Mouse (Mus musculus) cortical plate, adult 2 months (tissue): ENCODE measurements around the gene Mllt10.

Experiments used
- CTCF ChIP-seq: fragments of 200-500 bp; IDR thresholded peaks from 2 replicates; pipeline ENCODE4 v1.5.1; 2011; ENCODE audit warnings: mild to moderate bottlenecking, control low read depth, low read length; ENCODE audit not compliant: insufficient read depth; ENCODE audit errors: extremely low read depth
- POLR2A ChIP-seq: fragments of 200-500 bp; IDR thresholded peaks from 2 replicates; pipeline ENCODE4 v1.6.1; 2011; ENCODE audit warnings: mild to moderate bottlenecking, low read length, control low read depth; ENCODE audit not compliant: insufficient read depth; ENCODE audit errors: extremely low read depth

GRCm38 (mm10) chr2:18116432-18116831 lies 61.4 kb downstream of the Mllt10 start:
- no peak for TF ChIP-seq CTCF
- TF ChIP-seq POLR2A: no peak
